In genomic region chr19:3868290-3868689, GRCm38 (mm10) we compare ENCODE assay signal across 26 mouse cellular contexts. TPM values are rescaled to one million over a fixed set of nuclear protein-coding genes. Genes with fewer than 3 reads are reported as not detected.
DNase-seq lines count a peak whose midpoint lies in the region; ATAC-seq and TF ChIP-seq lines count a peak whose summit lies in the region.
"Had no signal": no experiment of that assay in that cellular context is flagged by ENCODE, and none has a peak within 500 bp of the region (broad histone marks: within the 10 kb centered on the region; RNA-seq: fewer than 3 reads in every experiment).

No protein-coding gene starts in this region.

- 69% methylated on average over 1 of the region's 1 CpGs for WGBS in embryonic facial prominence, embryonic 12.5 days
- 85% methylated on average over 1 of the region's 1 CpGs for WGBS in embryonic facial prominence, embryonic 10.5 days
- 60% methylated on average over 1 of the region's 1 CpGs for WGBS in lung, embryonic 14.5 days
- WGBS in embryonic facial prominence, embryonic 13.5 days = 40% methylated on average over 1 of the region's 1 CpGs
- 70% methylated on average over 1 of the region's 1 CpGs for WGBS in intestine, embryonic 15.5 days

- 0 out of 2 replicates have a peak overlapping the region, but pooled peaks have one; percentile 41 for H3K27ac ChIP-seq in embryonic facial prominence, embryonic 12.5 days
- H3K27ac ChIP-seq in embryonic facial prominence, embryonic 10.5 days (replicated peaks) = no peak overlapping the region
- no peak overlapping the region; the same call in 1 of the 2 replicates for H3K27ac ChIP-seq in lung, embryonic 14.5 days (ENCODE audit: low read depth)
- H3K27ac ChIP-seq in embryonic facial prominence, embryonic 13.5 days = peak overlapping the region; percentile 80
- no peak overlapping the region for H3K27ac ChIP-seq in intestine, embryonic 15.5 days
- H3K27ac ChIP-seq: forebrain, embryonic 12.5 days; heart, embryonic 10.5 days; heart, embryonic 15.5 days; hindbrain, embryonic 12.5 days had no signal

- H3K9me3 ChIP-seq in embryonic facial prominence, embryonic 12.5 days = no peaks in the 10 kb centered on the region
- peaks cover 10% of the 10 kb centered on the region; the same call in 1 of the 2 replicates for H3K9me3 ChIP-seq in embryonic facial prominence, embryonic 10.5 days
- peaks cover 3% of the 10 kb centered on the region; the same call in 1 of the 2 replicates for H3K9me3 ChIP-seq in lung, embryonic 14.5 days (ENCODE audit: low read depth, low read length)
- H3K9me3 ChIP-seq in embryonic facial prominence, embryonic 13.5 days = no peaks in the 10 kb centered on the region
- no peaks in the 10 kb centered on the region for H3K9me3 ChIP-seq in intestine, embryonic 15.5 days
- H3K9me3 ChIP-seq: forebrain, embryonic 12.5 days; G1E; heart, embryonic 10.5 days; heart, embryonic 15.5 days; hindbrain, embryonic 12.5 days had no signal

- no peak overlapping the region for H3K4me2 ChIP-seq in embryonic facial prominence, embryonic 12.5 days (replicated peaks)
- H3K4me2 ChIP-seq in lung, embryonic 14.5 days = no peak overlapping the region
- no peak overlapping the region for H3K4me2 ChIP-seq in embryonic facial prominence, embryonic 13.5 days
- H3K4me2 ChIP-seq in intestine, embryonic 15.5 days (replicated peaks) = no peak overlapping the region
- H3K4me2 ChIP-seq: forebrain, embryonic 12.5 days; heart, embryonic 15.5 days; hindbrain, embryonic 12.5 days had no signal

- H3K9ac ChIP-seq in embryonic facial prominence, embryonic 12.5 days = no peak overlapping the region
- no peak overlapping the region for H3K9ac ChIP-seq in lung, embryonic 14.5 days
- H3K9ac ChIP-seq in embryonic facial prominence, embryonic 13.5 days = no peak overlapping the region
- no peak overlapping the region for H3K9ac ChIP-seq in intestine, embryonic 15.5 days
- H3K9ac ChIP-seq: forebrain, embryonic 12.5 days; heart, embryonic 15.5 days; hindbrain, embryonic 12.5 days had no signal

- H3K4me1 ChIP-seq in embryonic facial prominence, embryonic 12.5 days = peaks cover 6% of the 10 kb centered on the region; the same call in 1 of the 2 replicates
- H3K4me1 ChIP-seq in embryonic facial prominence, embryonic 10.5 days = peaks cover 10% of the 10 kb centered on the region; the same call in 1 of the 2 replicates
- H3K4me1 ChIP-seq in lung, embryonic 14.5 days (ENCODE audit: insufficient read depth) = no peaks in the 10 kb centered on the region
- peaks cover 30% of the 10 kb centered on the region for H3K4me1 ChIP-seq in embryonic facial prominence, embryonic 13.5 days
- H3K4me1 ChIP-seq in intestine, embryonic 15.5 days (replicated peaks) = peaks cover 4% of the 10 kb centered on the region; the same call in 1 of the 2 replicates
- H3K4me1 ChIP-seq: forebrain, embryonic 12.5 days; hindbrain, embryonic 12.5 days had no signal

- no peak for ATAC-seq in embryonic facial prominence, embryonic 12.5 days (ENCODE audit: insufficient number of reproducible peaks, insufficient read depth, low FRiP score, low TSS enrichment)
- no peak for ATAC-seq in lung, embryonic 14.5 days (ENCODE audit: insufficient read depth)
- no peak for ATAC-seq in embryonic facial prominence, embryonic 13.5 days (ENCODE audit: insufficient number of reproducible peaks, insufficient read depth, low FRiP score, low TSS enrichment, low read depth)
- ATAC-seq in intestine, embryonic 15.5 days = no peak
- no peak for ATAC-seq in monocyte, adult 5-6 weeks (replicated peaks; ENCODE audit: insufficient number of reproducible peaks, low FRiP score, low TSS enrichment, poor library complexity, severe bottlenecking)
- ATAC-seq: activated CD4-positive, CD25-positive, alpha-beta regulatory T cell, adult 4 months; CD4-positive, CD25-positive, alpha-beta regulatory T cell, adult 4 months; forebrain, embryonic 16.5 days; hindbrain, embryonic 16.5 days; inflammation-experienced regulatory T-cells, adult 6 months; Patski had no signal

- H3K36me3 ChIP-seq in embryonic facial prominence, embryonic 12.5 days = peaks cover 17% of the 10 kb centered on the region
- H3K36me3 ChIP-seq in embryonic facial prominence, embryonic 10.5 days (replicated peaks) = peaks cover 37% of the 10 kb centered on the region
- peaks cover 19% of the 10 kb centered on the region; the same call in 1 of the 2 replicates for H3K36me3 ChIP-seq in lung, embryonic 14.5 days (ENCODE audit: insufficient read depth)
- H3K36me3 ChIP-seq in embryonic facial prominence, embryonic 13.5 days = peaks cover 24% of the 10 kb centered on the region
- H3K36me3 ChIP-seq in intestine, embryonic 15.5 days = peaks cover 4% of the 10 kb centered on the region

- no peak overlapping the region for H3K4me3 ChIP-seq in embryonic facial prominence, embryonic 12.5 days
- no peak overlapping the region for H3K4me3 ChIP-seq in embryonic facial prominence, embryonic 10.5 days
- no peak overlapping the region for H3K4me3 ChIP-seq in lung, embryonic 14.5 days (ENCODE audit: low read depth, low read length)
- H3K4me3 ChIP-seq in embryonic facial prominence, embryonic 13.5 days = no peak overlapping the region
- H3K4me3 ChIP-seq in intestine, embryonic 15.5 days (replicated peaks) = no peak overlapping the region
- H3K4me3 ChIP-seq: forebrain, embryonic 12.5 days; heart, embryonic 10.5 days; heart, embryonic 15.5 days; hindbrain, embryonic 12.5 days had no signal

- DNase-seq in embryonic facial prominence, embryonic 10.5 days (ENCODE audit: low spot score) = no peak
- DNase-seq in lung, embryonic 14.5 days = peak; percentile 75
- DNase-seq in lung, postnatal 36 days = no peak
- DNase-seq: adrenal gland, postnatal 14 days; B cell, adult 2 months; cerebellum, adult 11-12 months; cerebellum, adult 9-10 months; cerebellum, postnatal 25 days; gastrocnemius, postnatal 10 days; heart, adult 18-20 months; heart, postnatal 4 days had no signal

- no peaks in the 10 kb centered on the region for H3K27me3 ChIP-seq in embryonic facial prominence, embryonic 12.5 days
- no peaks in the 10 kb centered on the region for H3K27me3 ChIP-seq in embryonic facial prominence, embryonic 10.5 days (replicated peaks; ENCODE audit: low read depth, poor library complexity, severe bottlenecking)
- H3K27me3 ChIP-seq in lung, embryonic 14.5 days (ENCODE audit: insufficient read depth, low read length) = no peaks in the 10 kb centered on the region
- H3K27me3 ChIP-seq in embryonic facial prominence, embryonic 13.5 days = no peaks in the 10 kb centered on the region
- no peaks in the 10 kb centered on the region for H3K27me3 ChIP-seq in intestine, embryonic 15.5 days (replicated peaks)
- H3K27me3 ChIP-seq: forebrain, embryonic 12.5 days; heart, embryonic 15.5 days; hindbrain, embryonic 12.5 days; Patski had no signal

- no peak for TF ChIP-seq CTCF in lung, embryonic 14.5 days (IDR thresholded peaks at IDR 0.05; ENCODE audit: low read depth)

RNA-seq across cellular contexts. Expression of gene Chka, which starts 16.7 kb away (rescaled TPM):
- polyA plus RNA-seq in embryonic facial prominence, embryonic 12.5 days (2016; fragmentation: Nextera tagmentation; extraction: Ambion mirVana) = 64.2 and 68.9 TPM in 2 replicates
- polyA plus RNA-seq in embryonic facial prominence, embryonic 10.5 days (2016; fragmentation: Nextera tagmentation; extraction: Ambion mirVana) = 50.0 and 51.8 TPM in 2 replicates
- 54.0 and 63.0 TPM in 2 replicates for polyA plus RNA-seq in lung, embryonic 14.5 days (2014; fragmentation: Nextera tagmentation; extraction: Ambion mirVana)
- 54.8 and 56.5 TPM in 2 replicates for polyA plus RNA-seq in embryonic facial prominence, embryonic 13.5 days (2015; fragmentation: Nextera tagmentation; extraction: Ambion mirVana)
- 63.3 and 68.5 TPM in 2 replicates for polyA plus RNA-seq in intestine, embryonic 15.5 days (2015; fragmentation: Nextera tagmentation; extraction: Ambion mirVana)
- 34.8 to 59.4 TPM (median 42.0 TPM) in 3 replicates for total RNA-seq in monocyte, adult 5-6 weeks (2017)

RNA-seq across cellular contexts. Expression of gene Tcirg1, which starts 38.6 kb away (rescaled TPM):
- 46.4 and 53.6 TPM in 2 replicates for polyA plus RNA-seq in embryonic facial prominence, embryonic 12.5 days (2016; fragmentation: Nextera tagmentation; extraction: Ambion mirVana)
- 28.0 and 28.8 TPM in 2 replicates for polyA plus RNA-seq in embryonic facial prominence, embryonic 10.5 days (2016; fragmentation: Nextera tagmentation; extraction: Ambion mirVana)
- polyA plus RNA-seq in lung, embryonic 14.5 days (2014; fragmentation: Nextera tagmentation; extraction: Ambion mirVana) = 31.7 and 36.0 TPM in 2 replicates
- polyA plus RNA-seq in embryonic facial prominence, embryonic 13.5 days (2015; fragmentation: Nextera tagmentation; extraction: Ambion mirVana) = 53.7 and 58.0 TPM in 2 replicates
- polyA plus RNA-seq in intestine, embryonic 15.5 days (2015; fragmentation: Nextera tagmentation; extraction: Ambion mirVana) = 50.9 and 56.3 TPM in 2 replicates
- 181 to 259 TPM (median 252 TPM) in 3 replicates for total RNA-seq in monocyte, adult 5-6 weeks (2017)

RNA-seq across cellular contexts. Expression of gene Ndufs8, which starts 44.3 kb away (rescaled TPM):
- polyA plus RNA-seq in embryonic facial prominence, embryonic 12.5 days (2016; fragmentation: Nextera tagmentation; extraction: Ambion mirVana) = 245 and 268 TPM in 2 replicates
- polyA plus RNA-seq in embryonic facial prominence, embryonic 10.5 days (2016; fragmentation: Nextera tagmentation; extraction: Ambion mirVana) = 250 and 258 TPM in 2 replicates
- polyA plus RNA-seq in lung, embryonic 14.5 days (2014; fragmentation: Nextera tagmentation; extraction: Ambion mirVana) = 326 and 335 TPM in 2 replicates
- 258 and 278 TPM in 2 replicates for polyA plus RNA-seq in embryonic facial prominence, embryonic 13.5 days (2015; fragmentation: Nextera tagmentation; extraction: Ambion mirVana)
- 342 and 413 TPM in 2 replicates for polyA plus RNA-seq in intestine, embryonic 15.5 days (2015; fragmentation: Nextera tagmentation; extraction: Ambion mirVana)
- total RNA-seq in monocyte, adult 5-6 weeks (2017) = 27.2 to 46.8 TPM (median 33.1 TPM) in 3 replicates

Comparison
In these comparisons a context has a peak if more than half of its experiments do, and no peak if none do; other contexts are left out.
1. H3K27ac ChIP-seq: peak in embryonic facial prominence, embryonic 12.5 days (single experiment) and embryonic facial prominence, embryonic 13.5 days (single experiment); none in embryonic facial prominence, embryonic 10.5 days (single experiment), lung, embryonic 14.5 days (single experiment) and intestine, embryonic 15.5 days (single experiment).